Mouse (Mus musculus) lung, postnatal 0 days (tissue): Measurements from ENCODE around the gene Ankzf1.
A peak's percentile ranks its signal among the peaks of the same experiment; 100 is the strongest.

Experiments used
- CTCF ChIP-seq: IDR thresholded peaks from 2 replicates; pipeline ENCODE4 v1.5.1; 2016; ENCODE audit warnings: antibody characterized with exemption, mild to moderate bottlenecking
- EP300 ChIP-seq: IDR thresholded peaks from 2 replicates; pipeline ENCODE4 v1.6.1; 2016; ENCODE audit warnings: antibody characterized with exemption, mild to moderate bottlenecking, control low read depth

DNA sequence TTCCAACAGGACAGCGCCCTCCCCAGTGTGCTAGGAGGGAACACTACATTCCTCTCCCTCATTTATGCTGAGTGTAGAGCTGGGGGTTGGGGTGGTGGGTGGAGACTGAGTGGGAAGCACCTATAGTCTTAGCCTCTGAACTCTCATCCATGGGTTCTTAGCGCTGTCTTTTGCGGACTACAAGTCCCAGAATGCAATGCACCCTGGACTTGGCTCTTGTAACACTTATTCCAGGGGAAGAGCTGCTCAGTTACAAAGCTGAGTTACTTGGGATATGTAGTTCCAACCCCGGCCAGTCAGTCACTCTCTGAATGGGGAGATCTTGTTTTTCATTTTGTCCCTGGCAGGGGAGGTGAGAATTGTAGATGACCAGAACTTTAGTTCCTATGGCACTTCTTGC is 52.9 kb downstream of the Ankzf1 start:
- TF ChIP-seq CTCF (peak; percentile 37), EP300 (no peak)
